12 mouse cellular contexts compared by ENCODE assay signal in genomic region chrX:106092939-106093338, GRCm38 (mm10). TPM values are rescaled to one million over a fixed set of nuclear protein-coding genes. Genes with fewer than 3 reads are reported as not detected.
DNase-seq lines count a peak whose midpoint lies in the region; ATAC-seq and TF ChIP-seq lines count a peak whose summit lies in the region.
"Had no signal": no experiment of that assay in that cellular context is flagged by ENCODE, and none has a peak within 500 bp of the region (broad histone marks: within the 10 kb centered on the region; RNA-seq: fewer than 3 reads in every experiment).

No protein-coding gene starts in this region.

- intact Hi-C loops in heart, postnatal 36 days (cut with DNase I), result no loop called here

- 0 out of 2 replicates have a peak, but pooled peaks cover 3% of the 10 kb centered on the region for H3K4me1 ChIP-seq in heart, embryonic 16.5 days (ENCODE audit: control insufficient read depth, insufficient read depth, low read length)
- H3K4me1 ChIP-seq in neural tube, embryonic 15.5 days, result no peaks in the 10 kb centered on the region
- no peaks in the 10 kb centered on the region for H3K4me1 ChIP-seq in forebrain, embryonic 14.5 days (ENCODE audit: control insufficient read depth, insufficient read depth, low read length)
- no peaks in the 10 kb centered on the region for H3K4me1 ChIP-seq in stomach, postnatal 0 days (replicated peaks; ENCODE audit: control insufficient read depth, insufficient read depth)
- H3K4me1 ChIP-seq: intestine, embryonic 15.5 days; liver, embryonic 15.5 days had no signal

- H3K9ac ChIP-seq in heart, embryonic 16.5 days (ENCODE audit: low read length), result no peak overlapping the region
- no peak overlapping the region for H3K9ac ChIP-seq in neural tube, embryonic 15.5 days (replicated peaks)
- H3K9ac ChIP-seq in forebrain, embryonic 14.5 days (ENCODE audit: low read length), result no peak overlapping the region
- H3K9ac ChIP-seq in stomach, postnatal 0 days (ENCODE audit: low read length), result no peak overlapping the region
- H3K9ac ChIP-seq: intestine, embryonic 15.5 days; liver, embryonic 15.5 days had no signal

- 43% methylated on average over 5 of the region's 5 CpGs for WGBS in heart, embryonic 16.5 days
- WGBS in neural tube, embryonic 15.5 days, result 27% methylated on average over 4 of the region's 5 CpGs
- WGBS in forebrain, embryonic 14.5 days, result 32% methylated on average over 5 of the region's 5 CpGs
- 49% methylated on average over 5 of the region's 5 CpGs for WGBS in stomach, postnatal 0 days

- no peaks in the 10 kb centered on the region for H3K36me3 ChIP-seq in heart, embryonic 16.5 days (ENCODE audit: control insufficient read depth, insufficient read depth)
- no peaks in the 10 kb centered on the region for H3K36me3 ChIP-seq in neural tube, embryonic 15.5 days
- no peaks in the 10 kb centered on the region for H3K36me3 ChIP-seq in forebrain, embryonic 14.5 days (ENCODE audit: control insufficient read depth, insufficient read depth, low read length)
- H3K36me3 ChIP-seq in stomach, postnatal 0 days (ENCODE audit: control insufficient read depth, insufficient read depth, low read length), result no peaks in the 10 kb centered on the region
- H3K36me3 ChIP-seq: intestine, embryonic 15.5 days; liver, embryonic 15.5 days had no signal

- TF ChIP-seq CTCF in stomach, postnatal 0 days (IDR thresholded peaks at IDR 0.05; ENCODE audit: low read depth), result no peak

- H3K4me2 ChIP-seq in heart, embryonic 16.5 days (ENCODE audit: low read depth, low read length), result no peak overlapping the region
- H3K4me2 ChIP-seq in neural tube, embryonic 15.5 days, result no peak overlapping the region
- no peak overlapping the region for H3K4me2 ChIP-seq in forebrain, embryonic 14.5 days (ENCODE audit: low read length)
- no peak overlapping the region for H3K4me2 ChIP-seq in stomach, postnatal 0 days (replicated peaks; ENCODE audit: low read depth)
- H3K4me2 ChIP-seq: intestine, embryonic 15.5 days; liver, embryonic 15.5 days had no signal

- H3K27ac ChIP-seq in heart, embryonic 16.5 days (ENCODE audit: low read length), result peak overlapping the region; percentile 18; the same call in 1 of the 2 replicates
- H3K27ac ChIP-seq in neural tube, embryonic 15.5 days (replicated peaks), result no peak overlapping the region
- H3K27ac ChIP-seq in forebrain, embryonic 14.5 days (ENCODE audit: low read depth, low read length), result no peak overlapping the region
- no peak overlapping the region for H3K27ac ChIP-seq in stomach, postnatal 0 days (replicated peaks)
- H3K27ac ChIP-seq: intestine, embryonic 15.5 days; left cerebral cortex, adult 2 months; liver, embryonic 15.5 days had no signal

- no peak for DNase-seq in heart, postnatal 36 days
- DNase-seq in neural tube, embryonic 10.5 days (ENCODE audit: extremely low spot score, low spot score), result peak; percentile 21
- peak; percentile 12 for DNase-seq in forebrain, embryonic 14.5 days (ENCODE audit: low spot score)
- DNase-seq in stomach, postnatal 0 days (ENCODE audit: low spot score), result peak; percentile 13
- DNase-seq in urinary bladder, postnatal 10 days (ENCODE audit: low spot score), result no peak
- no peak for DNase-seq in adrenal gland, postnatal 25 days
- DNase-seq: adrenal gland, postnatal 10 days had no signal

- no peak for TF ChIP-seq EP300 in stomach, postnatal 0 days (optimal IDR thresholded peaks at IDR 0.05)

- H3K9me3 ChIP-seq in heart, embryonic 16.5 days (replicated peaks; ENCODE audit: control insufficient read depth, low read length), result no peaks in the 10 kb centered on the region
- H3K9me3 ChIP-seq in neural tube, embryonic 15.5 days (replicated peaks), result no peaks in the 10 kb centered on the region
- no peaks in the 10 kb centered on the region for H3K9me3 ChIP-seq in forebrain, embryonic 14.5 days (replicated peaks; ENCODE audit: control insufficient read depth, low read length)
- no peaks in the 10 kb centered on the region for H3K9me3 ChIP-seq in stomach, postnatal 0 days (ENCODE audit: control insufficient read depth, low read length)
- H3K9me3 ChIP-seq: intestine, embryonic 15.5 days; liver, embryonic 15.5 days had no signal

- H3K27me3 ChIP-seq in heart, embryonic 16.5 days (ENCODE audit: control insufficient read depth, insufficient read depth, low read length), result no peaks in the 10 kb centered on the region
- no peaks in the 10 kb centered on the region for H3K27me3 ChIP-seq in neural tube, embryonic 15.5 days (replicated peaks)
- no peaks in the 10 kb centered on the region for H3K27me3 ChIP-seq in forebrain, embryonic 14.5 days (replicated peaks; ENCODE audit: control insufficient read depth, insufficient read depth, low read length)
- H3K27me3 ChIP-seq in stomach, postnatal 0 days (ENCODE audit: control insufficient read depth, insufficient read depth, low read length), result no peaks in the 10 kb centered on the region
- H3K27me3 ChIP-seq: intestine, embryonic 15.5 days; liver, embryonic 15.5 days had no signal

- no peak overlapping the region for H3K4me3 ChIP-seq in heart, embryonic 16.5 days (ENCODE audit: low read length)
- no peak overlapping the region for H3K4me3 ChIP-seq in neural tube, embryonic 15.5 days (replicated peaks)
- H3K4me3 ChIP-seq in forebrain, embryonic 14.5 days (ENCODE audit: low read depth, low read length), result no peak overlapping the region
- no peak overlapping the region for H3K4me3 ChIP-seq in stomach, postnatal 0 days (ENCODE audit: low read depth, low read length)
- H3K4me3 ChIP-seq: intestine, embryonic 15.5 days; left cerebral cortex, adult 2 months; liver, embryonic 15.5 days had no signal

- ATAC-seq in heart, embryonic 16.5 days (replicated peaks; ENCODE audit: extremely low read depth, insufficient read depth, low FRiP score), result no peak
- ATAC-seq in neural tube, embryonic 15.5 days (ENCODE audit: low FRiP score), result no peak
- ATAC-seq in forebrain, embryonic 14.5 days, result no peak
- ATAC-seq in stomach, postnatal 0 days (ENCODE audit: low FRiP score, low TSS enrichment), result no peak
- ATAC-seq: intestine, embryonic 15.5 days had no signal

RNA-seq across cellular contexts. Expression of gene Tlr13, which starts 50.1 kb away (rescaled TPM):
- polyA plus RNA-seq in heart, embryonic 16.5 days (2015; fragmentation: Nextera tagmentation; extraction: Ambion mirVana), result 0.42 and 0.84 TPM in 2 replicates
- total RNA-seq in heart, postnatal 36 days (2021), result 1 to 10 TPM; 1.4 to 1.7 TPM
- polyA plus RNA-seq in neural tube, embryonic 15.5 days (2015; fragmentation: Nextera tagmentation; extraction: Ambion mirVana), result 0.29 and 0.59 TPM in 2 replicates
- 0.23 and 0.25 TPM in 2 replicates for polyA plus RNA-seq in forebrain, embryonic 14.5 days (2014; fragmentation: Nextera tagmentation; extraction: Ambion mirVana)
- polyA plus RNA-seq in stomach, postnatal 0 days (2015; fragmentation: Nextera tagmentation; extraction: Ambion mirVana), result 0.54 and 0.78 TPM in 2 replicates
- total RNA-seq in adrenal gland, postnatal 25 days (2021), result 1.1 and 1.3 TPM in 2 replicates

Comparison
In these comparisons a context has a peak if more than half of its experiments do, and no peak if none do; other contexts are left out.
1. DNase-seq: peak in neural tube, embryonic 10.5 days (single experiment), forebrain, embryonic 14.5 days (single experiment) and stomach, postnatal 0 days (single experiment); none in heart, postnatal 36 days (0 of 2), urinary bladder, postnatal 10 days (single experiment) and adrenal gland, postnatal 25 days (single experiment).